Mouse (Mus musculus) retina, embryonic 14.5 days (tissue): ENCODE measurements around the gene Wnt5a.

Source experiments
- DNase-seq: peaks from one replicate; pipeline ENCODE4 v3.0.0-alpha.2; 2015; ENCODE audit warnings: low spot score

Gene Wnt5a

GRCm38 (mm10) chr14:28504101-28505050, at the start of gene Wnt5a:
Gene Wnt5a, plus strand, starts transcription at chr14:28504750.
- peak; percentile 70 for DNase-seq

- no peak for DNase-seq
These were observed 48.0 kb upstream of the Wnt5a start for GRCm38 (mm10) chr14:28456372-28457076.

- DNase-seq, result no peak
These were observed 47.1 kb upstream of the Wnt5a start for GRCm38 (mm10) chr14:28457428-28457827.

- DNase-seq, result no peak
These were observed 36.6 kb upstream of the Wnt5a start for GRCm38 (mm10) chr14:28467956-28468355.

- DNase-seq, result no peak
These were observed 34.9 kb upstream of the Wnt5a start for GRCm38 (mm10) chr14:28469696-28470095.

GRCm38 (mm10) chr14:28470212-28470611, 34.3 kb upstream of the Wnt5a start:
- no peak for DNase-seq

GRCm38 (mm10) chr14:28475012-28475411, 29.5 kb upstream of the Wnt5a start:
- peak; percentile 23 for DNase-seq

- peak; percentile 13 for DNase-seq
These were observed 29.1 kb upstream of the Wnt5a start for GRCm38 (mm10) chr14:28475421-28475820.

- peak; percentile 47 for DNase-seq
These were observed 27.8 kb upstream of the Wnt5a start for GRCm38 (mm10) chr14:28476746-28477145.

- no peak for DNase-seq
These were observed 23.7 kb upstream of the Wnt5a start for GRCm38 (mm10) chr14:28480866-28481265.

- DNase-seq, result no peak
These were observed 10.7 kb upstream of the Wnt5a start for GRCm38 (mm10) chr14:28493806-28494205.

- no peak for DNase-seq
These were observed 10.3 kb upstream of the Wnt5a start for GRCm38 (mm10) chr14:28494273-28494672.

- no peak for DNase-seq
These were observed 3.2 kb upstream of the Wnt5a start for GRCm38 (mm10) chr14:28501216-28501878.

- DNase-seq, result no peak
These were observed 1.3 kb upstream of the Wnt5a start for GRCm38 (mm10) chr14:28503276-28503675.

GRCm38 (mm10) chr14:28505051-28505585, 568 bp downstream of the Wnt5a start:
- peak; percentile 71 for DNase-seq

- peak; percentile 63 for DNase-seq
These were observed 1.2 kb downstream of the Wnt5a start for GRCm38 (mm10) chr14:28505586-28506375.

- DNase-seq, result peak; percentile 55
These were observed 1.9 kb downstream of the Wnt5a start for GRCm38 (mm10) chr14:28506376-28506831.

GRCm38 (mm10) chr14:28507011-28507410, 2.5 kb downstream of the Wnt5a start:
- peak; percentile 39 for DNase-seq

GRCm38 (mm10) chr14:28507471-28507870, 2.9 kb downstream of the Wnt5a start:
- DNase-seq, result peak; percentile 92

GRCm38 (mm10) chr14:28508288-28509258, 4.0 kb downstream of the Wnt5a start:
- DNase-seq, result peak; percentile 22
